Comparison of ENCODE assay signal across 19 mouse cellular contexts in the genomic region with DNA sequence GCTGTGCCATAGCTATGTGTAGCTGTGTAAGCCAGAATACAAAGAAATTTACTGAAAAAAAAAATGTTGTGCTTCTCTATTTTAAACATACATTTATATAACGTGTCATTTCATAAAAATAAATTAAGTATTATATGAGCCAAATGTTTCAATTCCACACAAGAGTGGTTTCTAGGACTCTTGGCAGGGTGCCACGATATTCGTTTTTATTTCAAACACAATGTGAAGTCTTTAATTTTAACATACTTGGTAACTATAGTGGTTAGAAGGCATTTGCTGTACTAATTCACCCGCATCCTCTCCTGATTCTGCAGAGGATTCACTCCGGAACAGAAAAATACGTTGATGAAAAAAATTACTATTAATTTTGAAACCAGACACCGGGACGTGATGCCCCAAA.
DNase-seq lines count a peak whose midpoint lies in the region; ATAC-seq lines count a peak whose summit lies in the region.
"Had no signal": no experiment of that assay in that cellular context is flagged by ENCODE, and none has a peak within 500 bp of the region (broad histone marks: within the 10 kb centered on the region; RNA-seq: fewer than 3 reads in every experiment).

No protein-coding gene starts in this region.

- intact Hi-C loops in left cerebral cortex, postnatal 4 days (cut with DNase I): no loop called here

- H3K9ac ChIP-seq in hindbrain, embryonic 14.5 days: no peak overlapping the region
- H3K9ac ChIP-seq in hindbrain, embryonic 11.5 days (ENCODE audit: low read depth, low read length): no peak overlapping the region
- H3K9ac ChIP-seq in heart, embryonic 12.5 days: no peak overlapping the region
- H3K9ac ChIP-seq: liver, embryonic 13.5 days; neural tube, embryonic 12.5 days had no signal

- H3K36me3 ChIP-seq in hindbrain, embryonic 14.5 days (replicated peaks; ENCODE audit: control insufficient read depth, insufficient read depth): no peaks in the 10 kb centered on the region
- H3K36me3 ChIP-seq in hindbrain, embryonic 11.5 days (ENCODE audit: control insufficient read depth, insufficient read depth, low read length): no peaks in the 10 kb centered on the region
- no peaks in the 10 kb centered on the region for H3K36me3 ChIP-seq in heart, embryonic 12.5 days
- H3K36me3 ChIP-seq: G1E; hindbrain, embryonic 10.5 days; liver, embryonic 13.5 days; neural tube, embryonic 12.5 days had no signal

- no peak overlapping the region for H3K4me3 ChIP-seq in hindbrain, embryonic 14.5 days (replicated peaks; ENCODE audit: low read length)
- no peak overlapping the region for H3K4me3 ChIP-seq in hindbrain, embryonic 11.5 days (ENCODE audit: low read depth, low read length)
- H3K4me3 ChIP-seq in heart, embryonic 12.5 days: no peak overlapping the region
- H3K4me3 ChIP-seq: hindbrain, embryonic 10.5 days; liver, embryonic 13.5 days; neural tube, embryonic 12.5 days had no signal

- H3K9me3 ChIP-seq in hindbrain, embryonic 14.5 days (ENCODE audit: control insufficient read depth, low read length): no peaks in the 10 kb centered on the region
- H3K9me3 ChIP-seq in hindbrain, embryonic 11.5 days (ENCODE audit: control insufficient read depth, low read length): no peaks in the 10 kb centered on the region
- H3K9me3 ChIP-seq in heart, embryonic 12.5 days (replicated peaks): no peaks in the 10 kb centered on the region
- H3K9me3 ChIP-seq: hindbrain, embryonic 10.5 days; liver, embryonic 13.5 days; neural tube, embryonic 12.5 days had no signal

- DNase-seq in hindbrain, embryonic 14.5 days (ENCODE audit: low spot score): peak; percentile 44
- DNase-seq in hindbrain, embryonic 11.5 days (ENCODE audit: low spot score): no peak
- peak; percentile 2 for DNase-seq in left cerebral cortex, postnatal 4 days
- DNase-seq in left cerebral cortex, adult 11 months (ENCODE audit: low spot score): no peak
- peak; percentile 26 to 50 for DNase-seq in right cerebral cortex, adult 2 months (ENCODE audit: low spot score in 2 of 2)
- no peak for DNase-seq in right cerebral cortex, adult 18-20 months
- peak; percentile 21 for DNase-seq in right cerebral cortex, postnatal 4 days
- DNase-seq: adrenal gland, adult 2 months; cerebellum, adult 9-10 months; gastrocnemius, postnatal 14 days; liver, embryonic 13.5 days; thymus, postnatal 4 days had no signal

- no peak overlapping the region for H3K4me2 ChIP-seq in hindbrain, embryonic 14.5 days (replicated peaks)
- H3K4me2 ChIP-seq in hindbrain, embryonic 11.5 days (replicated peaks; ENCODE audit: low read depth, low read length): no peak overlapping the region
- H3K4me2 ChIP-seq in heart, embryonic 12.5 days: no peak overlapping the region
- H3K4me2 ChIP-seq: liver, embryonic 13.5 days had no signal

- peaks cover 21% of the 10 kb centered on the region for H3K4me1 ChIP-seq in hindbrain, embryonic 14.5 days (replicated peaks; ENCODE audit: control insufficient read depth, insufficient read depth, low read length)
- H3K4me1 ChIP-seq in hindbrain, embryonic 11.5 days (replicated peaks; ENCODE audit: control insufficient read depth, insufficient read depth, low read length): peaks cover 2% of the 10 kb centered on the region; the same call in 1 of the 2 replicates
- H3K4me1 ChIP-seq in heart, embryonic 12.5 days (replicated peaks): no peaks in the 10 kb centered on the region
- H3K4me1 ChIP-seq: liver, embryonic 13.5 days had no signal

- no peak for ATAC-seq in hindbrain, embryonic 14.5 days (ENCODE audit: low FRiP score)
- no peak for ATAC-seq in hindbrain, embryonic 11.5 days (ENCODE audit: low FRiP score)
- ATAC-seq in heart, embryonic 12.5 days (ENCODE audit: insufficient number of reproducible peaks, low FRiP score): no peak
- ATAC-seq: intestine, postnatal 0 days had no signal

- 67% methylated on average over 8 of the region's 8 CpGs for WGBS in hindbrain, embryonic 14.5 days
- 90% methylated on average over 8 of the region's 8 CpGs for WGBS in hindbrain, embryonic 11.5 days
- WGBS in heart, embryonic 12.5 days: 81% methylated on average over 8 of the region's 8 CpGs

- H3K27me3 ChIP-seq in hindbrain, embryonic 14.5 days (ENCODE audit: control insufficient read depth, insufficient read depth, low read length): no peaks in the 10 kb centered on the region
- no peaks in the 10 kb centered on the region for H3K27me3 ChIP-seq in hindbrain, embryonic 11.5 days (ENCODE audit: control insufficient read depth, insufficient read depth, low read length)
- no peaks in the 10 kb centered on the region for H3K27me3 ChIP-seq in heart, embryonic 12.5 days (replicated peaks)
- H3K27me3 ChIP-seq: liver, embryonic 13.5 days; neural tube, embryonic 12.5 days had no signal

- H3K27ac ChIP-seq in hindbrain, embryonic 14.5 days: no peak overlapping the region
- H3K27ac ChIP-seq in hindbrain, embryonic 11.5 days (ENCODE audit: low read depth, low read length): no peak overlapping the region
- H3K27ac ChIP-seq in heart, embryonic 12.5 days (ENCODE audit: poor library complexity, severe bottlenecking): no peak overlapping the region
- H3K27ac ChIP-seq: left cerebral cortex, adult 2 months; liver, embryonic 13.5 days; neural tube, embryonic 12.5 days; stomach, postnatal 0 days had no signal

Comparison
In these comparisons a context has a peak if more than half of its experiments do, and no peak if none do; other contexts are left out.
1. DNase-seq: peak in hindbrain, embryonic 14.5 days (single experiment), left cerebral cortex, postnatal 4 days (single experiment), right cerebral cortex, adult 2 months (2 of 2) and right cerebral cortex, postnatal 4 days (single experiment); none in hindbrain, embryonic 11.5 days (single experiment), left cerebral cortex, adult 11 months (single experiment) and right cerebral cortex, adult 18-20 months (single experiment).